Mouse (Mus musculus): ENCODE results near the gene Ambra1.

Ambra1 gene

DNA sequence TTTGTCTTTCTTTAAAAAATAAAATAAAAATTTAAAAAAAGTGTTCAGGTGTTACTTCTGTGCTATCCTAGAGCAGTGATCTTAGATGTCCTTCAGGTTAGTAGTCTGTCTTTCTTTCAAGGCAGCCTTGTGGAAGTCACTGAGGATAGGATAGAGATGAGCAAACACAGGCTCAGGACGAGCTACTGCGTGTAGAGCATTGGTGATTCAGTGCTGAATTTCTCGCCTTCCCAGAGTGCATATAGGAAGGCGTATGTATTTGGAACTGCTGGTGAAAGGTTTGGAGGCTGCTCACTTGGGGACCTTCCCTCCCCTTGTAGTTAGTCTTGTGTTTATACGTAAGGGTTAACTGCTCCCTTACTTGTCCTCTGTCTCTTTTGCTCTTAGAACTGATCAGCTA lies 5.3 kb downstream of the Ambra1 start:
- no peak for DNase-seq (ENCODE audit: low read depth, low spot score)

GRCm38 (mm10) chr2:91739586-91739985 lies 9.7 kb downstream of the Ambra1 start:
- DNase-seq (ENCODE audit: low read depth, low spot score): no peak

DNA sequence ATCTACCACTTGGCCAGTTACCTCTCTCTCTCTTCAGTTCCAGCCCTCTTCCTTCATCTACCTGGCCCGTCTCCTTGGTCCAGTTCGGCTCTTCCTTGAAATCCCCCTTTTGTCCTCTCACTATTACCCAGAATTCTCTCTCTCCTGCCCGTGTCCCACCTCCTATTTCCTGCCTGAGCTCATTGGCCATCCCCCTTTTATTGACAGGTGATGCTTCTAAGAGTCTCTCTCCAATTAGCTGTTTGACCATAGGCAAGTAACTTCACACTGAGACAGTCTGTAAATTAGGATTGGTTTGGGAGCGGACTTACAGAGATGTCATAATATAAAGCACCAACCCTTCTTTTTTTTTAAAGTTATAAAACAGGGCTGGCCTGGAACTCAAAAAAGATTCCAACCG lies 14.8 kb downstream of the Ambra1 start:
- DNase-seq (ENCODE audit: low read depth, low spot score): peak; percentile 30

DNA sequence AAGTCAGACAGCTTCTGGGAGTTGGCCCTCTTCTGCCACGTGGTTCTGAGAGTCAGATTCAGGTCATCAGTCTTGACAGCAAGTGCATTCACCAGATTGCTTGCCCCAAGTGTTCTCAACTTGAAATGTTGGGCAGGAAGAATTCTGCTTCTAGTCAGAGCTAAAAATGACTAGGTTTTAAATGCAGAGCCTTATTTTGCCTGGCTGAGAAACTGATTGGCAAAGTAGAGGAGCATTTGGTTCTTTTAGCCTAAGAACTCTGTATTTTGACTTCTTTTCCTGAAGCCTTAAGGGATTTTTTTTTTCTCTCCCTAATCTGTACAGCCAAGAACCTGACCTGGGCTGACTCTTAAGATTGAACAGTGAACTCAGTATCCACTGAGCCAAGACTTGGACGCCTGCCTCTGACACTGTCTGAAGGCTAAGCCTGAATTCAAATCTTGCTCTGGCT lies 19.9 kb downstream of the Ambra1 start:
- no peak for DNase-seq (ENCODE audit: low read depth, low spot score)

DNA sequence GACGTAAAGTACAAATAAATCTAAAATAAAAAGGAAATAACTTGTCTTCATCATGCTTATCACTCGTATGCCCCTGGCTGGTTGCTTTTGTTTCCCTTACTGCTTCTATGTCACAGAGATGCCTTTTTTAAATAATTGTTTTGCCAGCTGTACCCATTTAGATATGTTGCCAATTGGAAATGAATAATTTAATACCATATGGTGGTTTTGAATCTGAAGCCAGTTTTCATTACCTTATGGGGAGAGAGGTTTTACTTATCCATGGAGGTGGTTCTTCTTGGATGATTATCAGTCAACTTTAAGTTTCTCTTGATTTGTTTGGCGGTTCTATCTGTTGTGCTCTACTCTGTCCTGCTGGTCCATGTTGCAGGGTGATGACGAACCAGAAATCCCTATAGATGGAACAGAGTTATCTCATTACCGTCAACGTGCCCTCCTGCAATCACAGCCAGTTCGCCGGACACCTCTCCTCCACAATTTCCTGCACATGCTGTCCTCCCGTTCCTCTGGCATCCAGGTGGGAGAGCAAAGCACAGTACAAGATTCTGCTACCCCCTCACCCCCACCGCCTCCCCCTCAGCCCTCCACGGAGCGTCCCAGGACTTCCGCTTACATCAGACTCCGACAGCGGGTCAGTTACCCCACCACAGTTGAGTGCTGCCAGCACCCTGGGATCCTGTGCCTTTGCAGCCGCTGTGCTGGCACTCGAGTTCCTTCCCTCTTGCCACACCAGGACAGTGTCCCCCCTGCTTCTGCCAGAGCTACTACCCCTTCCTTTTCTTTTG lies 42.2 kb downstream of the Ambra1 start:
- no peak for DNase-seq (ENCODE audit: low read depth, low spot score)

- DNase-seq (ENCODE audit: low read depth, low spot score): no peak
These were observed 43.4 kb downstream of the Ambra1 start for GRCm38 (mm10) chr2:91773309-91773708.

DNA sequence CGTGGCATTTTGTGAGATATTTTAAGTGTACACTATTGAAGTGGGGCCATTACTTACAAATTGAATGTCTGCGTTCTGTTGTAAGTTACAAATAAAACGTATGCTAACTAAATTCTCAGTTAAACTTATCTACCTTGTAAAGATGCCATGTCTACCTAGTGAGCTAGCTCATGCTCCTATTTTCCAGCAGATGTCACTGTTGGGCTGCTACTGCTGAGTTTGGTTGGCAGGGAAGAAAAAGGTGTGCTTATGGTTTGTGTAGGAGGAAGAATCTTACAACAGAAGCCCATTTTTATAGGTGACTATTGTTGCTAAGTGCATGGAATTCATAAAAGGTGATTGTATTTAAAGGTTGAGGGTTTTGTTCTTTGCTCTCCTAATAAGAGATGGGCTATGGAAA lies 49.2 kb downstream of the Ambra1 start:
- peak; percentile 56 for DNase-seq (ENCODE audit: low read depth, low spot score)

DNA sequence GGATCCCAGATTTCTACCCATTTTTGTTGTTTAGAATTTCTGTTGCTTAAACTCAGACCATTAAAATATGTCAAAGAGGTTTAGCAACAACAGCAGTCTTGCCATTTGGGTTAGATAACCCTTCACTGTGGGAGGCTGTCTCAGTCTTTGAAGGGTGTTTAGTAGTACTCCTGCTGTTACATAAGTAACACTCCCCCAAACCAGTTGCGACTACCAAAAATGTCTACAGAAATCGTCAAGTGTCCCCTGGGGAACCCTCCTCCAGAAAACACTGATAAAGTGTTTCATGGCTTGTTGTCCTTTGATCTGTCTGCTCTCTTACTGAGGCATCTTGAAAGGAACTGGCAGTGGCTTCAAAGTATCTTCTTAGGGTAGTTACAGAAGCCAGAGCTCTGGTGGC lies 61.7 kb downstream of the Ambra1 start:
- no peak for DNase-seq (ENCODE audit: low read depth, low spot score)

DNA sequence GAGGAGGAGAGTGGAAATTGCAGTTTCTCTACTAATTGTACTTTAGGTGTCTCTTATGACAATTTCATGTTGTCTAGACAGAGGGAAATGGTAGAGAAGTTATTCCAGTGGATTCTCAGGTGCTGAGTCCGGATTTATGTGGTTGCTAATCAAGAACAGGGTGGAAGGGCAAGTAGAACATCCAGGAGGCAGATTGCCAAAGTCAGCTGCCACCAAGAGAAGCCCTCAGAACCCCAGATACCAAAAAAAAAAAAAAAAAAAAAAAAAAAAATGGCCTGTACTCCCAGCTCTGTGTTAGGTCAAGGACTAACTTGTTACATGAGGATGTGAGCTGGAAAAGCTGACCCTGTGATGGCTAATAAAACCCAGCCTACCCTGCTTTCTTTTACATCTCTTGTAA lies 62.4 kb downstream of the Ambra1 start:
- no peak for DNase-seq (ENCODE audit: low read depth, low spot score)

DNA sequence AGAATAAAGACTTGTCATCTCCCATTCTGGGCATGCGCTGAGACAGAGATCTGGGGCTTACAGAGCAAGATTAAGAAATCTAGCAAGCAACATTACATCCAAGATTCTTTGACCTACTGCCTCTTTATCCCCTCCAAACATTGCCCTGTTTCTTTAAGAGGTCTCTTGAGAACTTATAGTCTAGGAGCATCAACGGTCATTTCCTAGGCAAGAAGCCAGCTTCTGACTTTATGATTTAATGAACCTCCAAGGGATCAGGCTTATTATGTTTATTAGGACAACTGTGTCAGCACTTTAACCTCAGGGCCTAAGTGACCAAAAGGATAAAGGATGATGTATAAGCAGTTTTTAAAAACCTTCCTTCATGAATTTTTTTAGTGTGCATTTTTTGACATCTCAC lies 64.5 kb downstream of the Ambra1 start:
- DNase-seq (ENCODE audit: low read depth, low spot score): no peak

DNA sequence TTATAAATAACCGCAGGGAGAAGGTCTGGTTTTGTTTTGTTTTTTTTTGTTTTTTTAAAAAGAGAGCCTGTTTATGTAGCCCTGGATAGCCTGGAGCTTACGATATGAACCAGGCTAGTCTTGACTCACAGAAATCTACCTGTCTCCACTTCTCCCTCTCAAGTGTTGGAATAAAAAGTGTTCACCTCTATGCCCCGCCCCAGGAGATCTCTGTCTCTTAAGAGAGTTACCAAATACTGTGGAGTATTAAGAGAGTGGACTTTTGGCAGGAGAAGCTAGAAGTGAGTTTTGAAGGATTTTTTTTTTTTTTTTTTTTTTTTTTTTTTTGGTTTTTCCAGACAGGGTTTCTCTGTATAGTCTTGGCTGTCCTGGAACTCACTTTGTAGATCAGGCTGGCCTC lies 65.2 kb downstream of the Ambra1 start:
- no peak for DNase-seq (ENCODE audit: low read depth, low spot score)

- DNase-seq (ENCODE audit: low read depth, low spot score): no peak
These were observed 81.5 kb downstream of the Ambra1 start for GRCm38 (mm10) chr2:91811433-91811832.

- no peak for DNase-seq (ENCODE audit: low read depth, low spot score)
These were observed 86.8 kb downstream of the Ambra1 start for GRCm38 (mm10) chr2:91816741-91817140.

- no peak for DNase-seq (ENCODE audit: low read depth, low spot score)
These were observed 102.3 kb downstream of the Ambra1 start for GRCm38 (mm10) chr2:91832227-91832626.

GRCm38 (mm10) chr2:91834272-91834671 lies 104.3 kb downstream of the Ambra1 start:
- no peak for DNase-seq (ENCODE audit: low read depth, low spot score)

- no peak for DNase-seq (ENCODE audit: low read depth, low spot score)
These were observed 105.1 kb downstream of the Ambra1 start for GRCm38 (mm10) chr2:91835031-91835430.

DNA sequence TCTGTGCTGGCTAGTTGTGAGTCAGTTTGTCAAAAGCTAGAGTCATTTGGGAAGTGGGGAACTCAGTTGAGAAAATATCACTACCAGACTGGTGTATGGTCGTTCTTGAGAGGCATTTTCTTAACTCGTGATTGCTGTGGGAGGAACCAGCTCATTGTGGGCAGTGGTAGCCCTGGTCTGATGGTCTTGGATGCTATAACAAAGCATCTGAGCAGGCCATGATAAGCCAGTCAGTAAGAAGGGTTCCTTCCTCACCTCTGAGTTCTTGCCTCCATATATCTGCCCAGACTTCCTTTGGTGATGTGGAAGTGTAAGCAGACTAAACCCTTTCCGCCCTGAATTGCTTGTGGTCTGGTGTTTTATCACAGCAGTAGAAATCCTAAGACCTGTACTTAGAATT lies 105.7 kb downstream of the Ambra1 start:
- DNase-seq (ENCODE audit: low read depth, low spot score): no peak

GRCm38 (mm10) chr2:91844085-91844484 lies 114.2 kb downstream of the Ambra1 start:
- DNase-seq (ENCODE audit: low read depth, low spot score): no peak

DNA sequence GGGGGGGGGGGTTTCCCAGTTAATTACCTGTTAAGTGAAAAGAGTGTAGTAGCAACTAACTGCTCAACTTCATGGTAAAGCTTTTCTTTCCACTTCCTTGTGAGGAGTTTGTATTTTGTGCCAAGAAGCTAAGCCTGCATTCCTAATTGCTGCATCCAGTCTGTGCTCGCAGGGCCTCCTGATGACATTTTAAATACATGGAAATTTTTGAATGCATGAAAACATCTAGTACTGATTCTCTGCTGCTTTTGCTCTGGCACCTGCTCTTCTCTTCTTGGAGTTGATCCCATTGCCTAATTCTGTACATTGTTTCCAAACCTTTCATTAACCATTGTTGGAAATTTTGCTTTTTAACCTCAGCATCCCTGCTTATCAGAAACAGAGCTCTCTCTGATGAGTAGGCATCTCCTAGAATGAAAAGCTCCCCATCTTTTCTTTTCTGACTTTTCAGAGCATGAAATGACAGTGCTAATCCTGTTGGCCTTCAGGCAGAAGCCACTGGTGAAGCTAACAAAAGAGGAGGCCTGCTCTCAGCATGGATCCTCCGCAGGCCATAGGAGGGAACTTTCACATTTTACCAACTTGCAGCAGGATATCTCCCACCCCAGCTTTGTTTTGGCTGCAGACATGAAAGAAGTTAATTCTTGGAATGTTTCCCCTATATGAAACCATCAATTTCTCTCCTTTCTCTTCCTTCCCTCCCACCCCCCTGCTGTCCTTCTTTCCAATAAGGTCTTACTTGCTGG lies 122.7 kb downstream of the Ambra1 start:
- DNase-seq (ENCODE audit: low read depth, low spot score): no peak

GRCm38 (mm10) chr2:91854575-91854974 lies 124.6 kb downstream of the Ambra1 start:
- DNase-seq (ENCODE audit: low read depth, low spot score): no peak

GRCm38 (mm10) chr2:91856958-91857357 lies 127.0 kb downstream of the Ambra1 start:
- DNase-seq (ENCODE audit: low read depth, low spot score): no peak

DNA sequence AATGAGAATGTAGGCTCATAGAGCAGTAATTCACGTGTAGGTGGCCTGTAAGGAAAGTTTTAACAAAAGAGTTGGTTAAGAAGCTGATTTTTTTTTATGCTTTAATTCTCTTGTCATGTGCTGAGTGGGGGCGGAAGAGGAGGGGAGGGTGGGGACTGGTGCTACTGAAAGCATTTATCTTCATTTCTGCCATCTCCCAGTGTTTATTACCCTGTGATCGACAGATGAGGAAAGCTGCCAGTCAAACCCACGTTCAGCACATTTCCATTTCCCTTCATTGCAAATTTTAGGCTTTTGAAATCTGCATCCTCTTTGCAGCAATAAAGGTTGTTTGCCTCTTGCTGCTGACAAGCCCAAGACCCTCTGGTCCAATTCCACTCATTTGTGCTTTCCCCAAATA lies 129.5 kb downstream of the Ambra1 start:
- DNase-seq (ENCODE audit: low read depth, low spot score): no peak

DNA sequence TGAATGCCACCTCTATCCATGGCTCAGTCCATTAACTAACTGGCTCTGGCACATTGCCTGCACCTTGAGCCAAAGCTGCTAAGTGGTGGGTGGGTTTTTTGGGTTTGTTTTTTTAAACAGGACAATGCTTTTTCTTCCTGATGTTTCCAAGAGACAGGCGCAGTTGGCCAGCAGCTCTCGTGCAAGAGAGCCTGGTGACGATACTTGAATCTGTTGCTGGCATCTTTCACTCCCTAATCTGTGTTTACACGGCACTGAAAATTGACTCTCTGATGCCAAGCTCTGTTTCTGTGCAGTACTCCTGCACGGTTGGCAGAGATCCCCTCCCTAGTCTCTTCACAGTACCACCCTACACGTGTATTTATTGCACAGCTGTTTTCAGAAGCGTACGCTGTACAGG lies 140.8 kb downstream of the Ambra1 start:
- no peak for DNase-seq (ENCODE audit: low read depth, low spot score)

All from ES-CJ7 (cell line).